Mouse (Mus musculus) left cerebral cortex, postnatal 36 days (tissue): ENCODE results near the gene Sdk1. TPM values are rescaled to one million over a fixed set of nuclear protein-coding genes. Genes with fewer than 3 reads are reported as not detected.

Experiments used
- DNase-seq, 2 experiments: peaks; one replicate each; pipeline ENCODE4 v3.0.0; 2021 to 2022; ENCODE audit warnings: low spot score in 2 of 2, mixed read lengths in 1 of 2
- intact Hi-C: fragments of 180-260 bp; cut with DNase I; formaldehyde crosslinking; loops from one replicate; pipeline ENCODE4 v1.15.1; 2025
- total RNA-seq, 2 experiments: library from RNA; stranded (reverse); gene quantifications; 2 replicates each; pipeline ENCODE4 v1.2.3; 2021

Sdk1 gene
- total RNA-seq: 10 to 100 TPM; 12.5 to 16.0 TPM

DNA sequence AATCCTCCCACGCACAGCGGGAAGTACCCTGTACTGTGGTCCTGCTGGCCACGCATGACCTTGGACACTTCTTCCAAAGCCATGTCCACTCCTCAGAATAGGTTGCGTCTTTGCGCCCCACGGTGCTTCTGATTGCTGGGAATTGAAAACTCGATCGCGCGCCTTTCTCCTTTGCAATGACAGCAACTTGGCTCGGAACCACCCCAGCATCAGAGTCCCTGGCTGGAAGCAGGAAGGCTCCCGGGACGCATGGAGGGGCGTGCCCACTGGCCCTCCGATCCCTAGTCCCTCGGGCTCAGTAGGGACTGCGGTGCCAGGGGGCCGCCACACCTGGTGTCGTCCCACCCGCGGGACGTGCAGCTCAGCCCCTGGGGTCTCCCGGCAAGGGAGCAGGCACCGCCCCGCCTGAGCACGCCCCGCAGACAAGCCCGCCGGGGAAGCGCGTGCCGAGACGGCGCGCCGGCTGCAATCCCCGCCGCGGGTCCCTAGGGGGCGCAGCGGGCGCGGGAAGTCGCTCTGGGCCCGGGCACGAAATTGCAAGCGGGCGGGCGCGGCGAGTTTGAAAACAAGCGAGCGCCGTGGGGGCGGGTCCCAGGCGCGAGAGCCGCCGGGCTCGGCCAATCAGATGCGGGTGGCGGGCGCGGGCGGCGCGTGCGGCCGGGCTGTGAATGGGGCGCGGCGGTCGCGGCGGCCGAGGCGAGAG is at the start of gene Sdk1:
TSS of gene Sdk1 (plus strand) at position 650 of the 703 bp plus-strand sequence.
- DNase-seq: peak; percentile 91 to 94
- intact Hi-C loops: loop anchor here (5.0 kb wide), 1 partner anchor 1076 kb away; no protein-coding TSS in a partner anchor

DNA sequence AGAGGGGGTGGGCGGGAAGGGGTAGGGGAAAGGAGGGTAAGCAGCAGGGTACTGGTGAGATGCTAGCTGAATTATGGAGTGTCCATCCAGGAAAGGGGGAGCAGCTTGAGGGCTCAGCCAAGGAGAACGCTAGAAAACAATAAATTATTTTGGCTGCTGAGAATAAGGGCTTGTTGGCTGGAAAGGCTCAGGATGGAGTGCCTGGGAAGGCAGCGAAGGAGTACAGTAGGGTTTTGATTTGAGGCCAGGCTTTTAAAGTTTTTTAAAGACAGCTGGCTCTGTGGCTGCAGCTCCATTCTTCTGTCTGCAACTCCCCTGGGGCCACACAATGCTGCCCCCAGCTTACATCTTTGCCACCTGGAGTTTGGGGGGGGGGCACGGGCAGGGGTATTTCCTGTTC is 44.0 kb upstream of the Sdk1 start:
- intact Hi-C loops: no loop called here
- no peak for DNase-seq

DNA sequence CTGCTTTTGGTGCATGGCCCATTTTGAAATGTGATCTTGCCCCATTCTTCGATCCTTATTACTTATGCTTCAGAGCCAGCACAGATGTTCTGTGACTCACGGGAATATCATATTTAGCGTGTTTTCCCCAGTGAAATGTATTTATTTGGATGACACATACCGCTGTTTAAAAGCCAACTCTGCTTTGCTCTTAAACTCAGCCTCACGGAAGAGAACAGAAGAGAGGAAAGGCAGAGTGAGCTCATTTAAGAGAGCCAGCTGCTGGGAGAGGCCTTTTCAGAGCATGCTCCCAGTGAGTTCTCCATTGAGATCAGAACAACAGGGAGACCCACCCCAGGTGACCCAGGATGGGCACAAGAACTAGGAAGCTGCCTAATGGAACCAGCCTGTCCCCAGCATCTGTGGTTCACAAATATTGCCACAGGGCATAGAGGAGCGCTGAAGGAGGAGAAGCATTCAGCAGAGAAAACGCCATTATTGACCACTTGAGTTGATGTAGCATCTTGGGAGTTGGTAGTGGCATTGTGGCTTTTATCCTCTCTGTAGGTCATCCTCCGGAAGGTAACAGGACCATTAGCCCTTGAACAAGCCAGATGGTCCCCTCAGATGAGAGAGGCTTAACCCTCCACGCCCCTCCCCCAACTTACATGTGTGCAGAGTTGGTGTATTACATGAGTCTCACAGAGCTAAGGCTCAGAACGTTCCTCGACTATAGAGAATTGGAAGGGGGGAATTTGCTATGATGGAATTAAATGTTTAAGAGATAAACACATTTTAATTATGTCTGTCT is 38.8 kb upstream of the Sdk1 start:
- no peak for DNase-seq
- intact Hi-C loops: no loop called here

DNA sequence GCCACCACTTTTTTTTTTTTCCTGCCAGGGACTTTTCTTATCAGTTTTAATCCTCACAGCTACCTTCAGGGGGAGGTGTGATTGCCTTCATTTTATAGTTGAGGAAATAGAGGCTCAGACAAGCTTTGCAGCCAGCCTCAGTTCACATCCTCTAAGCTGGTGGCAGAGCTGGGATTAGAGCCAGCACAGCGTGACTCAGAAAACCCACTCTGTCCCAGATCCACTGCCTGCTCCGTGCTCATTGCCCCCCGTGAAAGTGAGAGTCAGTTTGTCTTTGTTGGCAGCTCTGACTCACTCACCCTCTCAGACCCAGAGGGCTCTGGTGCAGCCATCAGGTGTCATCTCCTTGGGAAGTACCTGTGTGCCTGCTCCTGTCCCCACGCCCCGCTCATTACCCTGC is 34.2 kb upstream of the Sdk1 start:
- intact Hi-C loops: no loop called here
- DNase-seq: peak; percentile 41 to 57

DNA sequence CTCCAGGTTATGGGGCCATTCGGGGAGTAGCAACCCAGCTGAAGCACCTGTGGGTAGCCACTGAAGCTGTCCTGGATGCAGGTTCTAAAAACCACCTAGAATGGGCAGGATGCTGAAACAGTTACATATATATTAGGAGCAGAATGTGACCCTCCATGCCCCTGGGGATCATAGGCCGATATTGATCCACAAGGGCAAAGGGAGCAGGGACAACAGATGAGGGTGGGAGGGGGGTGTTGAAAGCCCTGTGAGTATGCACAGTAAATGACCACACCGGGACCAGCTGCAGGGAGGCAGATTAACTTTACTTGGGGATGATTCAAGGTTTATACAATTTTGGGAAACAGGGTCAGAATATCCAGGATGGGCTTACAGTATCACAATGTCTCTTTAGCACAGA is 16.0 kb upstream of the Sdk1 start:
- intact Hi-C loops: no loop called here

DNA sequence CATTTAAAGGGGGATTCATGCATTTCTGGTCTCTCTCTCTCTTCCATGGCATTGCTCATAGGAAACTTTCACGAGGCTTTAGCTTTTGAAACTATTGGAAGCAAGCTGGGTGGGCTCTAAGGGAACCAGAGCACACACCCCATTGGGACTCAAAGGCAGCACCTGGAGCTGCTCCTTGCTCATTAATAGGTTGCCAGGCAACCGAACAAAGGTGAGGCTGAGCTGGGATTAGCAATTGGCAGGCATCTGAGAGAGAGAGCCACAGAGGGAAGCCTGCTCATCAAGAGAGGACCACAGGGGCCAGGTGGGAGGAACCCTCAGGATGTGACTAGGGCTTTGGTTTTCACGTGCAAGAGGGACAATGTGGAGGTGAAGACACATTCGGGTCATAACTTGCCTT is 7.0 kb upstream of the Sdk1 start:
- no peak for DNase-seq
- intact Hi-C loops: no loop called here

More for the DNA sequence above, 16.0 kb upstream of the Sdk1 start:
- DNase-seq: no peak

GRCm38 (mm10) chr5:141239401-141239800 is 1.9 kb upstream of the Sdk1 start:
- intact Hi-C loops: no loop called here
- no peak for DNase-seq

- intact Hi-C loops: loop anchor here (5.0 kb wide), 1 partner anchor 1077 kb away; no protein-coding TSS in a partner anchor
- DNase-seq: no peak
These were observed 849 bp upstream of the Sdk1 start for GRCm38 (mm10) chr5:141240441-141240840.

- intact Hi-C loops: loop anchor here (5.0 kb wide), 1 partner anchor 1076 kb away; no protein-coding TSS in a partner anchor
- DNase-seq: peak in 1 of 2 experiments; percentile 9
These were observed 475 bp downstream of the Sdk1 start for GRCm38 (mm10) chr5:141241645-141242284.

DNA sequence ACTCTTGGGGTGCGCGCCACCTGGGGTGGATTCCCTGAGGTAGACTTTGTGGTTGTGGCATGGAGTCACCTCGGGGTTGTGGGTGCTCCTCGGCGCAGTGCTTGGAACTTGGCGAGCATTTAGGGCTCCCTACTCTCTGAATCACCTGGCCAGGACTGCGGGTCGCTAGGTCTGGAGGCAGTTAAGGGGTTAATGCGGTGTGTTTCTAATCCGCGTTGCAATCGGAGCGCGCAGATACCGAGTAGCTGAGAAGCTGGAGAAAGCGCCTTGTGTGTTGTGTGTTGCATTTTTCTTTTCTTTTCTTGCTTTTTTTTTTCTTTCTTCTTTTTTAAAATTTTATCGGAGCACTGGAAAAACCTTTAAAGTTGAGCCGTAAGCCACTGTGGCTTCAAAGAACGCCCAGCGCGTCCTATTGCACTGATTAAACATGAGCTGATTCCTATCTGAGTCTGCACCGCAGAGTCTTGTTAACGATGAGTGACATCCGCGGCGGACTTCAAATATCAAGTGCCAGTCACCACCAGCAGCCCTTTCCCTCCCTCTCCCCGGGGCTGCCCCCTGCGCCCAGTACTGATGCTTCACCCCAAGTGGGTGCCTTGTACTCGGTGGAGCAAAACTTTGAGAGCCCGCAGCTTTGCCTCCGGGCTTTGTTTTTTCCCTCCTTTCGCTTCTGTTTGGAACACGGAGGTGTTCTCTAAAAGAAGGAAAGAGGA is 2.1 kb downstream of the Sdk1 start:
- no peak for DNase-seq
- intact Hi-C loops: loop anchor here (5.0 kb wide), 1 partner anchor 1074 kb away; no protein-coding TSS in a partner anchor

DNA sequence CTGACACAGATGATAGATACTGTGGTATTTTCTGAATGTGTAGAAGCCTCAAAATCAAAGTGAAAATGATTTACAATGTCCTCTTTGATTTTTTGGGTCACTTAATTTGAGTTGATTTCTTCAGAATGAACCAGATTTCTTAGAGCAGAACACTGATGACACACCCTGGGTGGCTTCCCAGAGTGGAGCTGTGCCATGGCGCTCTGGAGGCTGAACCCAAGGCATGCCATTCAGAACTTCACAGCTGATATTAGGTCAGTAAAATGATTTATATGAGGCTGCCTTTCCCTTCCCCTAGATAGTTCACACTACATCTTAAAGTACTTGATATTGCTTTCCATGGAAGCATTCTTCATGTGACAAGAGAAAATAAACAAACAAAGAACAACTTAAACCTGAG is 23.0 kb downstream of the Sdk1 start:
- DNase-seq: no peak
- intact Hi-C loops: no loop called here

- intact Hi-C loops: no loop called here
- DNase-seq: no peak
These were observed 35.8 kb downstream of the Sdk1 start for GRCm38 (mm10) chr5:141277112-141277511.

DNA sequence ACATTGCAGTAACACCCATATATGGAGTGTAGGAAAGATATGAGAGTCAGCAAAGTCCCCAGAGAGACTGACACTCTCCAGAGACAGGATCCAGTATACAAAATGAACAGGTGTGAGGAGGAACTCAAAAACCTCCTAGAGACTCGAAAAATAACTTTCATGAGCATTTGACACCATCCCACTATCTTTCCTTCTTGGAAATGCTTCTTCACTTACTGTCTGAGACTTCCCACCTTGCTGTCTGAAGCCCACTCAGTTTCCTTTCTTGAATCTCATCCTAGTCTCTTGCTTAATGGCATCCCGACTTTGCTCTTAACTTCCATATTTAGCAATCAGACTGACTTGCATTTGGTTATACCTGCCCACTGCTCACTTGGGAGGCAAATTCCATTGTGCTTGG is 40.5 kb downstream of the Sdk1 start:
- no peak for DNase-seq
- intact Hi-C loops: no loop called here

DNA sequence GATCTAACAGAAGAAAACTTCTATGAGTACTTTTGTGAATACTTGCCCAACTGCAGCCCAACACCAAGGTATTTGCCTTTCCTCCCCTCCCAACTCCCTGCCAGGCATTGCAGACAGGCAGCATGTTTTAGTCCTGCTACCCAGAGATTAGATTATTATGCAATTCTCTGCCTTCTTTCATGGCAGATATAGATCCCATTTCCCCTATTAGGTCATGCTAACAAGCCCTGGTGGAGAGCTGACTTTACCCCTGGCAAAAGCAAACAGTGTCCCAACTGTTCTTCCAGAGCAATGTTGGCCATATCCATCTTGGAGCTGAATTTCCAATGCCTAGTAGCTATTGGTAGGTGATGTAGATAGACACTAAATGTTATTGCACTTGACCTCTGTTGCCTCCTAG is 48.3 kb downstream of the Sdk1 start:
- intact Hi-C loops: no loop called here

DNA sequence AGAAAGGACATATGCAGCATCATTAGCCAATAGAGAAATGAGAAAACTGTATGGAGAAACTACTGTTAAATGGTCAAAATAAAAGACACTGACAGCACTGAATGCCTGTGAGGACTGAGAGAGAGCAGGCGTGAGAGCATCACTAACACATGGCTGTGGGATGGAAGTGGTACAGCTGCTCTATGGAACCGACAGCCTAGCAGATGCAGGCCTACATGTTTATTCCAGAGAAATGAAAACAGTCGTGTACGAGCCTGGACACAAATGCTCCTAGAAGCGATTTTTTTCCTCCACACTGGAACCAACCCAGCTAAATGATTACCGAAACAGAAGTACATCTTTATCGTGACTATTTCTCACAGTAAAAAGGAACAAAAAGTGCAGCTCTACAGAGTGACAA is 54.0 kb downstream of the Sdk1 start:
- intact Hi-C loops: no loop called here
- peak in 1 of 2 experiments; percentile 19 for DNase-seq

More for the DNA sequence above, 48.3 kb downstream of the Sdk1 start:
- DNase-seq: no peak

- no peak for DNase-seq
- intact Hi-C loops: no loop called here
These were observed 61.0 kb downstream of the Sdk1 start for GRCm38 (mm10) chr5:141302287-141302694.

DNA sequence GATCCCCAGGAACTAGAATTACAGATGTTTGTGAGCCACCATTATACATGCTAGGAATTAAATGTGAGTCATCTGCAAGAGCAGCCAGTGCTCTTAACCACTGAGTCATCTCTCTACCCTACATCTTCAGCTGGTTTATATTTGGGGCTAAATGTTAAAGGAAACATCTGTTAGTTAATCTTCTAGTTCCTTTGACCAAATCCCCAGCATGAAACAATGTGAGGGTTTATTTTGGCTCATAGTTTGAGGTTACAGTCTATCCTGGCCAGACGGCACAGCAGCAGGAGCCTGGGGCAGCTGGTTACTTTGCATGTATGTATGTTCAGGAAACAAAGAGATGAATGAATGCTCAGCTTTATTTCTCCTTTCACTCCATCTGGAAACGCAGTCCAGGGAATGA is 62.5 kb downstream of the Sdk1 start:
- no peak for DNase-seq
- intact Hi-C loops: no loop called here

- no peak for DNase-seq
- intact Hi-C loops: no loop called here
These were observed 63.4 kb downstream of the Sdk1 start for GRCm38 (mm10) chr5:141304706-141305105.

DNA sequence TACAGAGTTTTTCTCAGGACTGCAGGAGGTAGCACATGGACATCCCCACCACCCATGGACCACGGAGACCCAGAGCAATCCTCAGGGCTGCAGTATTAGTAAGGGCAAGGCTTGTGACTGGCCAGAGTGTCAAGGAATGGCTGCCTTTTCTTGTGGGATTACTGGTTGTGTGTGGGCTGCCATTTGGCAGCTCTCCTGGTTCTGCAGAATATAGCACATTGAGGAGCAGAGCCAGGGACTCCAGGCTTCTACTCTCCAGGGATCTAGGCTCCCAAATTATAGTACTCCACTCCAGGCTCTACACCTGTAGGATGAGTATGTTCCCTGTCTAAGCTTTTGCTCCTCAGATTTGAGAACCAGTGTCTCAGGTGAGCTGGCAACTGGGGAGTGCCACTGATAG is 69.4 kb downstream of the Sdk1 start:
- peak in 1 of 2 experiments; percentile 19 for DNase-seq
- intact Hi-C loops: no loop called here

GRCm38 (mm10) chr5:141311801-141312200 is 70.5 kb downstream of the Sdk1 start:
- intact Hi-C loops: no loop called here
- no peak for DNase-seq
